Mouse (Mus musculus) right cerebral cortex, postnatal 10 days (tissue): Measurements from ENCODE around the gene Defb23.
"Not testable (repeated sequence)": the region's sequence is repeated elsewhere in the genome, so short reads cannot be mapped to it uniquely, and the experiment has no call there.

Source experiments
- DNase-seq, 2 experiments: peaks; one replicate each; pipeline ENCODE4 v3.0.0; 2021; ENCODE audit warnings: low spot score in 2 of 2

Gene Defb23

GRCm38 (mm10) chr2:152436983-152437860 is 27.2 kb downstream of the Defb23 start:
- peak; percentile 85 to 91 for DNase-seq

GRCm38 (mm10) chr2:152436405-152436901 is 28.0 kb downstream of the Defb23 start:
- no peak for DNase-seq

GRCm38 (mm10) chr2:152428481-152428880 is 35.9 kb downstream of the Defb23 start:
- not testable (repeated sequence) for DNase-seq

- peak; percentile 73 to 76 for DNase-seq
Measured at GRCm38 (mm10) chr2:152427493-152427892, 36.9 kb downstream of the Defb23 start.

- DNase-seq, result no peak
Measured at GRCm38 (mm10) chr2:152415786-152416185, 48.6 kb downstream of the Defb23 start.

GRCm38 (mm10) chr2:152415287-152415686 is 49.1 kb downstream of the Defb23 start, which contains the start of gene 6820408C15Rik:
TSS of gene 6820408C15Rik (plus strand) at chr2:152415587.
- DNase-seq, result no peak

- peak; percentile 93 for DNase-seq
Measured at GRCm38 (mm10) chr2:152414591-152415165, 49.7 kb downstream of the Defb23 start, which contains the start of gene Zcchc3. TSS of gene Zcchc3 (minus strand) at chr2:152415027.

GRCm38 (mm10) chr2:152413765-152414584 is 50.4 kb downstream of the Defb23 start:
- DNase-seq, result peak in 1 of 2 experiments; percentile 52

- no peak for DNase-seq
Measured at GRCm38 (mm10) chr2:152413158-152413764, 51.2 kb downstream of the Defb23 start.

- DNase-seq, result no peak
Measured at GRCm38 (mm10) chr2:152412526-152413157, 51.8 kb downstream of the Defb23 start.

GRCm38 (mm10) chr2:152411471-152411870 is 52.9 kb downstream of the Defb23 start:
- no peak for DNase-seq

- DNase-seq, result peak; percentile 93 to 94
Measured at GRCm38 (mm10) chr2:152410971-152411371, 53.4 kb downstream of the Defb23 start.

- DNase-seq, result no peak
Measured at GRCm38 (mm10) chr2:152409781-152410180, 54.6 kb downstream of the Defb23 start.
